7 mouse cellular contexts compared by ENCODE assay signal in the genomic region with DNA sequence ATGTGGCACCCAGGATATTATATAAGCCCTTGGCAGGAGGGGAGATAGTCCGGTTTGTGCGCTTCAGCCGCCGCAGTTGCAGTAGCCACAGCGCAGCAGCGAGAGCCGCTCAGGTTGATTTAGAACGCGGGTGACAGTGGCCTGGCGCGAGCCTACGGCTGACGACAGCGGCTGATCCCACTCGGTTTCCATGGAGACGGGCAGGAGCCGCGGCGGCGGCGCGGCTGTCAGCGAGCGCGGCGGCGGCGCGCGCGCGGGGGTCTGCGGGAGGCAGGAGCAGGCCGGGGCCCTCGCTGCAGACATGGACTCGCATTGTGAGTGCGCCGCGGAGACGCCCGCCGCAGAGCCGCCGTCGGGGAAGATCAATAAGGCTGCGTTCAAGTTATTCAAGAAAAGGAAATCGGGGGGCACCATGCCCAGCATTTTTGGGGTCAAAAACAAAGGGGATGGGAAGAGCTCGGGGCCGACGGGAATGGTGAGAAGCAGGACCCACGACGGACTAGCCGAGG. TPM values are rescaled to one million over a fixed set of nuclear protein-coding genes. Genes with fewer than 3 reads are reported as not detected.
DNase-seq lines count a peak whose midpoint lies in the region; ATAC-seq lines count a peak whose summit lies in the region.

No protein-coding gene starts in this region.

- under 1% methylated on average over 53 of the region's 53 CpGs for WGBS in kidney, embryonic 14.5 days
- under 1% methylated on average over 53 of the region's 53 CpGs for whole genome bisulfite sequencing in limb, embryonic 12.5 days
- WGBS in midbrain, embryonic 14.5 days, result under 1% methylated on average over 53 of the region's 53 CpGs

- H3K27ac ChIP-seq in kidney, embryonic 14.5 days (ENCODE audit: low read depth, low read length), result no peak overlapping the region
- no peak overlapping the region for H3K27ac ChIP-seq in limb, embryonic 12.5 days
- H3K27ac ChIP-seq in midbrain, embryonic 14.5 days (replicated peaks; ENCODE audit: low read depth, low read length), result peak overlapping the region; percentile 98

- peak; percentile 90 for ATAC-seq in kidney, embryonic 14.5 days (ENCODE audit: low FRiP score, low TSS enrichment)
- peak; percentile 71; the same call in 1 of the 2 replicates for ATAC-seq in limb, embryonic 12.5 days (ENCODE audit: insufficient number of reproducible peaks, insufficient read depth, low FRiP score, low TSS enrichment, low read depth)
- ATAC-seq in midbrain, embryonic 14.5 days (ENCODE audit: low FRiP score, low TSS enrichment), result peak; percentile 90

- H3K4me3 ChIP-seq in kidney, embryonic 14.5 days (ENCODE audit: low read length), result peak overlapping the region; percentile 63
- peak overlapping the region; percentile 60 for H3K4me3 ChIP-seq in limb, embryonic 12.5 days (replicated peaks)
- H3K4me3 ChIP-seq in midbrain, embryonic 14.5 days (replicated peaks; ENCODE audit: low read depth, low read length), result peak overlapping the region; percentile 88

- no peaks in the 10 kb centered on the region for H3K9me3 ChIP-seq in kidney, embryonic 14.5 days (ENCODE audit: control insufficient read depth, low read length)
- no peaks in the 10 kb centered on the region for H3K9me3 ChIP-seq in limb, embryonic 12.5 days
- no peaks in the 10 kb centered on the region for H3K9me3 ChIP-seq in midbrain, embryonic 14.5 days (ENCODE audit: control insufficient read depth, low read length)

- H3K4me2 ChIP-seq in kidney, embryonic 14.5 days (replicated peaks; ENCODE audit: low read depth, low read length), result peak overlapping the region; percentile 97
- peak overlapping the region; percentile 87 for H3K4me2 ChIP-seq in limb, embryonic 12.5 days
- peak overlapping the region; percentile 83 for H3K4me2 ChIP-seq in midbrain, embryonic 14.5 days (ENCODE audit: low read length)

- H3K27me3 ChIP-seq in kidney, embryonic 14.5 days (ENCODE audit: control insufficient read depth, insufficient read depth, low read length), result peaks cover 24% of the 10 kb centered on the region
- H3K27me3 ChIP-seq in limb, embryonic 12.5 days, result peaks cover 42% of the 10 kb centered on the region
- no peaks in the 10 kb centered on the region for H3K27me3 ChIP-seq in midbrain, embryonic 14.5 days (ENCODE audit: control insufficient read depth, insufficient read depth, low read length)

- H3K4me1 ChIP-seq in kidney, embryonic 14.5 days (ENCODE audit: control insufficient read depth, insufficient read depth, low read length), result no peaks in the 10 kb centered on the region; the same call in none of the 2 replicates
- peaks cover 6% of the 10 kb centered on the region; the same call in 1 of the 2 replicates for H3K4me1 ChIP-seq in limb, embryonic 12.5 days (replicated peaks)
- H3K4me1 ChIP-seq in midbrain, embryonic 14.5 days (ENCODE audit: control insufficient read depth, insufficient read depth, low read length), result peaks cover 41% of the 10 kb centered on the region

- H3K36me3 ChIP-seq in kidney, embryonic 14.5 days (ENCODE audit: control insufficient read depth, insufficient read depth, low read length), result no peaks in the 10 kb centered on the region
- H3K36me3 ChIP-seq in limb, embryonic 12.5 days, result no peaks in the 10 kb centered on the region
- H3K36me3 ChIP-seq in midbrain, embryonic 14.5 days (ENCODE audit: control insufficient read depth, insufficient read depth, low read length), result 0 out of 2 replicates have a peak, but pooled peaks cover 7% of the 10 kb centered on the region

- H3K9ac ChIP-seq in kidney, embryonic 14.5 days (ENCODE audit: low read depth, low read length), result peak overlapping the region; percentile 65
- H3K9ac ChIP-seq in limb, embryonic 12.5 days (replicated peaks), result peak overlapping the region; percentile 73
- peak overlapping the region; percentile 98 for H3K9ac ChIP-seq in midbrain, embryonic 14.5 days (replicated peaks; ENCODE audit: low read length)

- DNase-seq in adrenal gland, postnatal 14 days, result peak; percentile 87
- DNase-seq in cerebellum, postnatal 10 days, result peak; percentile 97
- DNase-seq in frontal cortex, postnatal 14 days (ENCODE audit: low spot score in 2 of 2), result peak; percentile 83 to 86
- peak; percentile 98 for DNase-seq in midbrain, embryonic 14.5 days
- peak; percentile 81 for DNase-seq in telencephalon, adult 2 months (ENCODE audit: low read depth, low spot score)

RNA-seq across cellular contexts. Expression of a gene that starts 5.1 kb away (rescaled TPM):
- 2.6 and 3.0 TPM in 2 replicates for total RNA-seq in adrenal gland, postnatal 14 days (2021)
- 2.1 and 2.4 TPM in 2 replicates for polyA plus RNA-seq in kidney, embryonic 14.5 days (2014; fragmentation: Nextera tagmentation; extraction: Ambion mirVana)
- 3.9 and 4.6 TPM in 2 replicates for polyA plus RNA-seq in limb, embryonic 12.5 days (2016; fragmentation: Nextera tagmentation; extraction: Ambion mirVana)
- 17.3 and 19.2 TPM in 2 replicates for polyA plus RNA-seq in midbrain, embryonic 14.5 days (2014; fragmentation: Nextera tagmentation; extraction: Ambion mirVana)
